Mouse (Mus musculus): ENCODE results near the gene Mob3b. TPM values are rescaled to one million over a fixed set of nuclear protein-coding genes. Genes with fewer than 3 reads are reported as not detected.

Gene Mob3b
- polyA plus RNA-seq, 1 experiment from 2014 or later: 14.9 TPM

- H3K9me3 ChIP-seq (ENCODE audit: low read depth, low read length): no peaks in the 10 kb centered on the region
- H3K27me3 ChIP-seq (ENCODE audit: insufficient read depth, low read length): 0 out of 2 replicates have a peak, but pooled peaks cover 4% of the 10 kb centered on the region
- no peak for TF ChIP-seq CTCF (IDR thresholded peaks at IDR 0.05; ENCODE audit: low read depth)
- 0 out of 2 replicates have a peak, but pooled peaks cover 10% of the 10 kb centered on the region for H3K4me1 ChIP-seq (ENCODE audit: insufficient read depth)
- no peak overlapping the region for H3K27ac ChIP-seq (ENCODE audit: low read depth)
- peak; percentile 19 for DNase-seq
- no peak overlapping the region for H3K4me2 ChIP-seq
- no peaks in the 10 kb centered on the region for H3K36me3 ChIP-seq (ENCODE audit: insufficient read depth)
- no peak overlapping the region for H3K4me3 ChIP-seq (ENCODE audit: low read depth, low read length)
- no peak overlapping the region for H3K9ac ChIP-seq
- ATAC-seq (ENCODE audit: insufficient read depth): no peak
- 59% methylated on average over 5 of the region's 5 CpGs for WGBS
Observed at GRCm38 (mm10) chr4:35005068-35005769, 152.1 kb downstream of the Mob3b start.

- Histone ChIP-seq H3K27ac (ENCODE audit: low read depth) (no peak overlapping the region), H3K36me3 (ENCODE audit: insufficient read depth) (no peaks in the 10 kb centered on the region), H3K4me2 (no peak overlapping the region), H3K9me3 (ENCODE audit: low read depth, low read length) (no peaks in the 10 kb centered on the region), H3K4me3 (ENCODE audit: low read depth, low read length) (no peak overlapping the region), H3K27me3 (ENCODE audit: insufficient read depth, low read length) (0 out of 2 replicates have a peak, but pooled peaks cover 4% of the 10 kb centered on the region), H3K9ac (no peak overlapping the region), H3K4me1 (ENCODE audit: insufficient read depth) (0 out of 2 replicates have a peak, but pooled peaks cover 10% of the 10 kb centered on the region)
- DNase-seq (no peak), ATAC-seq (ENCODE audit: insufficient read depth) (no peak)
- WGBS: 83% methylated on average over 8 of the region's 8 CpGs
- TF ChIP-seq CTCF (IDR thresholded peaks at IDR 0.05; ENCODE audit: low read depth): no peak
Observed at GRCm38 (mm10) chr4:35004473-35004872, 152.8 kb downstream of the Mob3b start.

DNA sequence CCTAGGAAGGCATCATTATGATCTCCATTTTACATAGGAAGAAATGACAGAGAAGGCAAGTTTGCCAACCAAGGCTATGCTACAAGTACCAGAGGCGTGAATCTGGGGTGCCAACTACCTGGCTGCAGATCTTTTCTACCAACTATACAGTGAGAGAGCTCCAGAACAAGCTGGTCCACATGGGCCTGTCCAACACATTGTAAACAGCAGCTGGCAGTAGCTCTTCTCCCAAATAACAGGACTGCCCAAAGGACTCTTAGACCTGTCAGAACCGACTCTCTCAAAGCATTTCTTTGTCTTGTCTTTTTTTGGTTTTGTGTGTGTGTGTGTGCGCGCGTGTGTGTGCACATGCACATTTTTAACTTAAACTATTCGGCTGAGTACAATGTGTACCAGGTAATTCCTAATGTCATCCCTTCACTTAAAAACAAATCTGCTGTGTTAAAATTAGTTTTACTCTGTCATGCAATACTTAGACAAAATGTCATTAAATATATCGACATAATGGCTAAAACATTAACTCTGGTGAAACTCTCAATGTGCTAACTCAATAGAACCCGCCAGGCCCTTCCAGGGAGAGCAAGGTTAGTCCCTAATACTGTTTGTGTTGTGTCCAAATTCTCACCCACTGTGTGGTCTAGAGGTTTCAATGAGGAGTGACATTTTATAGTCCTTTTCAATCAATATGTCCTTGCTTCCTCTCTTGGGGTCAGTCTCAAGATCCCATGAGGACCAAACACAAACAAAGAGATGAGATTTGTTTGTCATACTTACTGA, 153.5 kb downstream of the Mob3b start:
- Histone ChIP-seq H3K9ac (no peak overlapping the region), H3K4me3 (ENCODE audit: low read depth, low read length) (no peak overlapping the region), H3K27ac (ENCODE audit: low read depth) (no peak overlapping the region), H3K4me2 (no peak overlapping the region), H3K27me3 (ENCODE audit: insufficient read depth, low read length) (no peaks in the 10 kb centered on the region), H3K4me1 (ENCODE audit: insufficient read depth) (0 out of 2 replicates have a peak, but pooled peaks cover 10% of the 10 kb centered on the region), H3K9me3 (ENCODE audit: low read depth, low read length) (no peaks in the 10 kb centered on the region), H3K36me3 (ENCODE audit: insufficient read depth) (no peaks in the 10 kb centered on the region)
- WGBS: 89% methylated on average over 8 of the region's 8 CpGs
- ATAC-seq (ENCODE audit: insufficient read depth) (no peak), DNase-seq (no peak)
- no peak for TF ChIP-seq CTCF (IDR thresholded peaks at IDR 0.05; ENCODE audit: low read depth)

- no peaks in the 10 kb centered on the region for H3K27me3 ChIP-seq (ENCODE audit: insufficient read depth, low read length)
- no peak overlapping the region for H3K4me3 ChIP-seq (ENCODE audit: low read depth, low read length)
- WGBS: 89% methylated on average over 7 of the region's 7 CpGs
- DNase-seq: no peak
- H3K9ac ChIP-seq: no peak overlapping the region
- no peaks in the 10 kb centered on the region for H3K9me3 ChIP-seq (ENCODE audit: low read depth, low read length)
- ATAC-seq (ENCODE audit: insufficient read depth): no peak
- H3K4me1 ChIP-seq (ENCODE audit: insufficient read depth): 0 out of 2 replicates have a peak, but pooled peaks cover 5% of the 10 kb centered on the region
- no peaks in the 10 kb centered on the region for H3K36me3 ChIP-seq (ENCODE audit: insufficient read depth)
- TF ChIP-seq CTCF (IDR thresholded peaks at IDR 0.05; ENCODE audit: low read depth): no peak
- no peak overlapping the region for H3K27ac ChIP-seq (ENCODE audit: low read depth)
- H3K4me2 ChIP-seq: no peak overlapping the region
Observed at GRCm38 (mm10) chr4:34996616-34997015, 160.7 kb downstream of the Mob3b start.

GRCm38 (mm10) chr4:34993639-34993975, 163.7 kb downstream of the Mob3b start:
- Histone ChIP-seq H3K9ac (no peak overlapping the region), H3K36me3 (ENCODE audit: insufficient read depth) (no peaks in the 10 kb centered on the region), H3K4me3 (ENCODE audit: low read depth, low read length) (no peak overlapping the region), H3K27me3 (ENCODE audit: insufficient read depth, low read length) (no peaks in the 10 kb centered on the region), H3K4me1 (ENCODE audit: insufficient read depth) (peaks cover 13% of the 10 kb centered on the region; the same call in 1 of the 2 replicates), H3K27ac (ENCODE audit: low read depth) (peak overlapping the region; percentile 86), H3K9me3 (ENCODE audit: low read depth, low read length) (no peaks in the 10 kb centered on the region), H3K4me2 (peak overlapping the region; percentile 31)
- no peak for DNase-seq
- ATAC-seq (ENCODE audit: insufficient read depth): peak; percentile 40
- WGBS: 31% methylated on average over 6 of the region's 6 CpGs
- no peak for TF ChIP-seq CTCF (IDR thresholded peaks at IDR 0.05; ENCODE audit: low read depth)

- Histone ChIP-seq H3K9me3 (ENCODE audit: low read depth, low read length) (no peaks in the 10 kb centered on the region), H3K4me1 (ENCODE audit: insufficient read depth) (peaks cover 13% of the 10 kb centered on the region; the same call in 1 of the 2 replicates), H3K36me3 (ENCODE audit: insufficient read depth) (no peaks in the 10 kb centered on the region), H3K4me2 (peak overlapping the region; percentile 31), H3K27me3 (ENCODE audit: insufficient read depth, low read length) (no peaks in the 10 kb centered on the region), H3K4me3 (ENCODE audit: low read depth, low read length) (no peak overlapping the region), H3K27ac (ENCODE audit: low read depth) (peak overlapping the region; percentile 86), H3K9ac (no peak overlapping the region)
- no peak for TF ChIP-seq CTCF (IDR thresholded peaks at IDR 0.05; ENCODE audit: low read depth)
- ATAC-seq (ENCODE audit: insufficient read depth): peak; percentile 89
- DNase-seq: peak; percentile 92
- 20% methylated on average over 22 of the region's 22 CpGs for WGBS
Observed at GRCm38 (mm10) chr4:34992866-34993638, 164.2 kb downstream of the Mob3b start.
